Mouse (Mus musculus) CH12.LX (cell line): ENCODE data around the gene Dlg2.

Experiments used
- CTCF ChIP-seq, 2 experiments: IDR thresholded peaks in 1 of 2; conservative IDR thresholded peaks in 1 of 2; 2 replicates each; pipeline ENCODE4 v1.5.1; 2011 to 2012; ENCODE audit warnings: low read depth in 2 of 2, low read length in 2 of 2, improper control_type of control experiment in 1 of 2, inconsistent platforms in 1 of 2, mild to moderate bottlenecking in 1 of 2, moderate library complexity in 1 of 2
- EP300 ChIP-seq: IDR thresholded peaks from 2 replicates; pipeline ENCODE4 v1.6.1; 2011; ENCODE audit warnings: low read length, improper control_type of control experiment
- MAX ChIP-seq: IDR thresholded peaks from 2 replicates; pipeline ENCODE4 v1.6.1; 2011; ENCODE audit warnings: low read length, improper control_type of control experiment
- NRF1 ChIP-seq: IDR thresholded peaks from 2 replicates; pipeline ENCODE4 v1.6.1; 2014; ENCODE audit warnings: low read depth, mild to moderate bottlenecking, inconsistent platforms, low read length, improper control_type of control experiment, moderate library complexity
- POLR2A ChIP-seq: IDR thresholded peaks from 2 replicates; pipeline ENCODE4 v1.6.1; 2011; ENCODE audit warnings: low read depth, mild to moderate bottlenecking, improper control_type of control experiment, low read length
- TBP ChIP-seq: conservative IDR thresholded peaks from 2 replicates; pipeline ENCODE4 v1.6.1; 2011; ENCODE audit warnings: low read depth, low read length, improper control_type of control experiment
- USF1 ChIP-seq: IDR thresholded peaks from 2 replicates; pipeline ENCODE4 v1.6.1; 2014; ENCODE audit warnings: low read depth, mild to moderate bottlenecking, inconsistent platforms, low read length, improper control_type of control experiment
- USF2 ChIP-seq: conservative IDR thresholded peaks from 2 replicates; pipeline ENCODE4 v1.6.1; 2011; ENCODE audit warnings: low read depth, low read length, improper control_type of control experiment

DNA sequence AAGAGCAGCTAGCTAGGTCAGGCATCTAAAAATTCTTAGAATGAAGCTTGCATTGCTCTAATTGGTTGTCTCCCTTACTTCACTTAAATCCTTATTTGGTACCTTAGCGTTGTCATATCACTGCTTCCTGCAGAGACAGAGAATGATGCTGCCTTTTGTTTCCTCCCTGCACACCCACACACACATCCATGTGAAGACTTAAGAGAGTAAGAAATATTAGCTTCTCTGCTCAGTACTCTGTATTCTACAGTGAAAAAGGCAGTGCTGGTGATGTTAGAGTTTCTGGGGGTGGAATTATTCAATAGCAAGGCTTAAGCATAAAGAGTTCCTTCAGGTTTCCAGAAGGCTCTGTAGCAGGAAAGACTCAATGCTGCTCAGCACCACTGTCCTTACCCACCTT is 272.2 kb downstream of the Dlg2 start:
- TF ChIP-seq TBP (no peak), USF2 (no peak), CTCF (conservative IDR thresholded peaks at IDR 0.05 in 1 of 2, IDR thresholded peaks at IDR 0.05 in 1 of 2; ENCODE audit: low read depth in 2 of 2, low read length in 2 of 2) (no peak), USF1 (no peak), EP300 (no peak), MAX (no peak), NRF1 (no peak), POLR2A (no peak)
